Mouse (Mus musculus) left cerebral cortex, adult 8-10 months (tissue): ENCODE measurements around the gene Usp9x. TPM values are rescaled to one million over a fixed set of nuclear protein-coding genes. Genes with fewer than 3 reads are reported as not detected.

Experiments used
- DNase-seq, 2 experiments: peaks; one replicate each; pipeline ENCODE4 v3.0.0; 2022; ENCODE audit warnings: low spot score in 2 of 2
- total RNA-seq, 4 experiments: library from RNA; stranded (reverse); gene quantifications; 2 replicates each; pipeline ENCODE4 v1.2.4; 2022

The Usp9x gene
- total RNA-seq, 4 experiments from 2014 or later: 213 to 269 (median 245) TPM

- peak; percentile 20 to 61 for DNase-seq
Measured at GRCm38 (mm10) chrX:13072461-13072982, 1.2 kb downstream of the Usp9x start.

GRCm38 (mm10) chrX:13085621-13086020, 14.3 kb downstream of the Usp9x start:
- no peak for DNase-seq

GRCm38 (mm10) chrX:13096985-13097384, 25.7 kb downstream of the Usp9x start:
- DNase-seq: no peak

GRCm38 (mm10) chrX:13206514-13206913, 135.2 kb downstream of the Usp9x start:
- no peak for DNase-seq

- peak; percentile 65 to 71 for DNase-seq
Measured at GRCm38 (mm10) chrX:13207512-13208341, 136.4 kb downstream of the Usp9x start.

GRCm38 (mm10) chrX:13208404-13208803, 137.1 kb downstream of the Usp9x start:
- DNase-seq: no peak

GRCm38 (mm10) chrX:13214275-13214674, 143.0 kb downstream of the Usp9x start:
- DNase-seq: no peak

Other genes with a start within 250 kb of the Usp9x start
- 100 to 1,000 TPM; 167 to 255 (median 212) TPM for gene Ddx3x, start 209.5 kb downstream of the Usp9x start, total RNA-seq